Mouse (Mus musculus): ENCODE measurements around the gene Hsd11b1.
"Not testable (repeated sequence)": the region's sequence is repeated elsewhere in the genome, so short reads cannot be mapped to it uniquely, and the experiment has no call there.

The Hsd11b1 gene

DNA sequence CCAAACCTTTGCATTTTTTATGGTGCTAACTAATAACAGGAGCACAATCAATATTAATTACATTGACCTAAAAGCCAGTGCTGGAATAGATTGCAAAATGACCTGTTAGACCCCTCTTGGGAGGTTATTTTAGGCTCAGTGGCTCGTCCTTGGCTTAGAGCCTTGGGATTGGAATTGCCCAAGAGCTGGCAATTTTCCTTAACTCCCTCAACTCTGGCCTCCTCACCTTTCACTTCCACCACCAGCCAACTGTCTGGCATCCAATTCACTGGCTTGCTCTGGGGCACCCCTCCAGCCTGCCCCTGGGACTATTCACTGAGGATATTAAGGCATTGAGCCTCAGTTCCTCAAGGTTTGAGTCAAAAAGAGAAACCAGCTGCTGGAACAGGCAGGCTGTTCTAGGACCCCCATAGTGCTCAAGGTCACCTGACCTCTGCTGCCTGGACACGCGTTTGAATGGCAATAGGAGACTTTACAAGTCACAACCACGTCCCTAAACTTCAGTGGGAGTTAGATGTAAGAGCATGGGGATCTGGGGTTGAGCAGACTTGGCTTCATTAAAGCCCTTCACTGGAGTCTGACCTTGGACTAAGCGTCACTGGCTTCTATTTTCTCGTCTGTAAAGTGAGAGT lies 14.7 kb upstream of the Hsd11b1 start:
- DNase-seq: no peak

DNA sequence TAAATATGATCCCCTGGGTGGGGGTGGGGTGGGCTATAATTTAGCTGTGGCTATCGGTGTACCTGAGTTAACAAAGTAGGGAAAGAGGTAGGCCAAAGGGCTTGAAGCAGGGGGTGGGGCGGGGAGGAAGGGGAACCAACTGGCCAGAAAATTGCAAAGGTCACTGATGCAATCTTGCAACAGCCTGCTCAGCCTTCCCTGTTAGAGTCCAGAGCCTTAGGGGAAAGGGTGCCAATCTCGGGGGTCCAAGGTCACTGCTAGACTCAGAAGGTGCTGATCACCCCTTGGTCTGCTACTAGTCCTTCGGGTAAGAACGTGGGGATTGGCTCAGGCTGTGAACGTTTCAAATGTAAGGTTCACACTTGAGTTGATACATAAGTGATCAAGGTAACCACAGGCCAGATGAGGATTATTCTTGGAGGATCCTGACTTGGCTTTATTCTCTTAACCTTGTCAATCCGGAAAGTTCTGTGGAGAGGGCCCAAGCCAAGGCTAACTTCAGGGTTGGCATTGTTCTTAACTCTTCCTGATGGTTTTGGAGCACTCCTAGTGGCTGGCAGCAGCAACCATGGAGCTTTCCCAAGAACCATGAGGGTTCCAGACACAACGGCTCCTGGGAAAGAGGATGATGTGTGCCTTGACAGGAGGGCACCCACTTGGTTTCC lies 10.7 kb upstream of the Hsd11b1 start:
- peak; percentile 53 for DNase-seq

DNA sequence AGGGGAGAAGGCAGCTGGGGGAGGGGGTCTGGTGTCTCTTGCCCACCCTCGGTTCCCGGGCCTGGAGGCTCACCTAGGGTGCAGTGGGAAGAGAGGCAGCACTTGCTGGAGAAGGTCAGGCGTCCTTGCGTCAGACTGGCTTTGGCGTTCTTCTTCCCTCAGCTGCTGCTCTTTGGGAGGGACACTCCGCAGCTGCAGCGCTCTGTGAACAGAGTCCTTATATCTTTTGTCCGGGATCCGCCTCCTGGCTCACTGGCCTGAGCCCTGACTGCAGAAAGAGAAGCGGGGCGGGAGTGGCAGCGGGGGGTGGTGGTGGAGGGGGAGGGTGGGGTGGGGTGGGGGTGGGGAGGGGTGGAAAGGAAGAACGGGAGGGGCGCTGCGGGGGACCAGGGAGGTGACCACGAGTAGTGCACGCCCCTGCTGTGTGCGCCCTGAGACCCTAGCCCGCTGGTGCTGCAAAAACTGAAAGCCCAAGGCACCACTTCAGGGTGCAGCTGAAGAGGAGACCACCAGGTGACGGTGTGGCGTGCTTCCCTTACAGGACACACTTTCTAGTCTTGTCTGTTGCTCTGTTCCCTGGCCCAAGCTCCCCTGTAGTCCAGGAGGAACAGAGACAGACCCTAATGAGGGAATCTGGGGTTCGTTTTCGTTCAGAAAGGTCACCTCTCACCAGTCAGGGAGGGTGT lies 9.2 kb upstream of the Hsd11b1 start, which contains the start of gene G0s2:
G0s2 (minus strand) TSS at position 302 of the 686 bp plus-strand sequence.
- peak; percentile 73 for DNase-seq

DNA sequence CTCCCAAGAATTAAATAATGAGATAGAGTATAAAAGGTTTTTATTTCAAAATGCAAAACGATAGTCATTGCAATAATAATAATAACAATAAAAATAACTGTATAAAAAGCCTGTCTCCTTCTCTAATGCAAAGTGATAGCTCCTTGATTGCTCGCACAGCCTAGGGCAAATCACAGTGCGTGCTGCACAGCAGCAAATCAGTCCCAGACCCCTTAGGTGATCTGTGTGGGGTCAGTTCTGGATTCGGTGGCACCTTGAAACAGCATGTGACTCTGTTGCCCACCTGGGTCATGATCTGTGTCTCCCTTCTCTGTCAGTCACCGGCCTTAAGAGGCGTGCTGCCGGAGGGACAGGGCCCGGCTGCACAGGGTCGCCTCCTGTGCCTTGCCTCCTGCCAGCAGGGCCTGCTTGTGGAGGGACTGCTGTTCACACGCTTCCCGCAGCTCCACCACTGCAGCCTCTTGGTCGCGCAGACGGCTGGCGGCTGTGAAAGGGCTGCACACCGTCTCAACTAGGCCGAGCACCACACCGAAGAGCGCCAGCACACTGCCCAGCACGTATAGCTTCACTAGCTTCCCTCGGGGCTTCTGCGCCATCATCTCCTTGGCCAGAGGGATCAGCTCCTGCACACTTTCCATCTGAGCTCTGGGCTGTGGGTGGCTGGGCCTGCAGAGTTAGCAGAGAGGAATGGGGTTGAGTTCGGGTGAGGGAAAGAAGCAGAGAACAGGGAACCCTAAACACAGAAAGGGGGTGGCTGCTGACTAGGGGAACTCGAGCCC lies 8.5 kb upstream of the Hsd11b1 start:
- peak; percentile 24 for DNase-seq

DNA sequence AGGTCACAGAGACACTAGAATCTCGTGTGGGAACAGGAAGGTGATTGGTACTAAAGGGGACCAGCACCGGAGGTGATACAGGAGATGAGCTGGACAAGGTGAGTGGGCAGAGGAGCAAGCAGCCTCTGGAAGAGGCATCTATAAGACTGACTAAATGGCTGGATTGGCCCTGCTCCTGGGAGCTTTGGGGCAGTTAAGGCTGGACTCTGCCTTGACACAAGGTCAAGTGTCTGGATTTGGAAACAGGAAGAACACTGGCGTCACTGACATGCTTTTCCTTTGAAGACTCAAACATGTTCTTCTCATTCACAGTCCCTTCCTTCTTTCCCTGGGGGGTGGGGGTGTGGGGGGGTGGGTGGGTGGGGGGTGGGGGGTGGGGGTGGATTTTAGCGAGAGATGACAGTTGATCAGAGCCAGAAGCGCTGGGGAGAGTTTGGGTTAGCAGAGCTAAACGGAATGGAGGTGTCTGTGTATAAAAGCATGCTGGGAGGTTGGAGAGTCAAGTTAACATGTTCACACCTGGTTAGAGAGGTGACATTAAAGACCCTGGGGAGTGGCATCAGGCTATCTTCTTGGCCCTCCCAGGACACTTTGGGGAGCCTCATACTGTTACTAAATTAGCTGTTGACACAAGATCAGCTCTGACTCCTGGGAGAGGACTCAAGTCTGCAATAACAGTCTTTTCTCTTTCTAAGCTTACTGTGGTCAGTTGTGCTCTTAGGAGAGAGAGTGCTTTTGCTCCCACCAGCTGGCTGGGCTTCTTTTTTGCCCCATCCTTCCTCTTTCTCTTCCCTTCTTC lies 7.3 kb upstream of the Hsd11b1 start:
- DNase-seq: no peak

DNA sequence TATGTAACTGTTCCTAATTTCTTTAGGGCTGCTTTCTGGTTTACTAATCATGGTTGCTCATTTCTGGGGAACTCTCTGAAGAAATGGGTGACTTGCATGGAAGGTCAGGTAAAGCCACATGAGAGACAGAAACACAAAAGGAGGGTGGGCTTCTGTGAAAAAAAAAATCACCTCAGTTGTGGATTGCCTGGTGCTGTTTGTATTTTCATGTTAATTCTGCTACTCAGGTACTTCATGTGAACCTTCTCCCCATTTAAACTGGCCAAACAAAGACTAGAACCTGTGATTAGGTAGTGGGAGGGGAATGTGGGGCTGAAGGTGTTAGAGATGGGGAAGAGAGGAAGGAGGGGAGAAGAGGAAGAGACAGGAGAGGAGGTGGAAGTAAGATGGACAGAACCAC lies 1.9 kb upstream of the Hsd11b1 start:
- DNase-seq: no peak

DNA sequence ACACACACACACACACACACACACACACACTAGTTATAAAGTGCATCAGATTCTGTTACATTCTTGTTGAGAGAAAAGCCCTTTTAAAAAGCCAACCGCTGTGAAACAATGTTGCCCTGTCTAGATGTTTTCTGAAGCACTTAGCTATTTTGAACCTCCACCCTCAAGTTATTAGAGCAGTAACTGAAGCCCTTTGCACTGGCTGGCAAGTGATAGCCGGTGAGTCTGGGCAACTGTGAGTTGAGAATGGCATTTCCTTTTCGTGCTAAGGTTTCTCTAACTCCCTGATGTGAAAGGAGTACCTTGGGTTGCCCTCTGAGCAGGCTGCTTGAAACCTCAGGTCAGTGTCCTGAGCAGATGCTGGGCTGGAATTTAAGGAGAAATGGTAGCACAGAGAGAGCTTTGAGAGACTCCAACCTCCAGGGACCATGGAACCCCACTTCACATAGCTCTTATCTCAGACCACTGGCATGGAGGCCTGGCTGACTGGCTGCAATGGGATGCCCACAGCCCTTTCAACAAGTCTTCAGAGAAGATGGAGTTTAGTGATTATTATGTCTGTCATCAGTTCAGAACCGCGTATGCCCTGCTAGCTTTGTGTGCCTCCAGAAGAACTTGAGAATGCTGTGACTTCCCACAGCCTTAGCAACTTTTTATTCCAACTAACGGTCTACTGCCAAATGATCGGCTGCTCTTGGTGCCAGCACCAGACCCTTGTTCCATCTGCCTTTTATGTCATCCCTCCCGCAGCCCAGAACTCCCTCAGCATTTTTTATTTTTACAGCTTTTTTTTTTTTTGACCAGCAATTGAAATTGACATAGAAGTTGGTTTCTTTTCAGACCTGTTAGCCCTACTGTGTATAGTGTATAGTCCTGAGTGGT lies 608 bp downstream of the Hsd11b1 start:
- no peak for DNase-seq

DNA sequence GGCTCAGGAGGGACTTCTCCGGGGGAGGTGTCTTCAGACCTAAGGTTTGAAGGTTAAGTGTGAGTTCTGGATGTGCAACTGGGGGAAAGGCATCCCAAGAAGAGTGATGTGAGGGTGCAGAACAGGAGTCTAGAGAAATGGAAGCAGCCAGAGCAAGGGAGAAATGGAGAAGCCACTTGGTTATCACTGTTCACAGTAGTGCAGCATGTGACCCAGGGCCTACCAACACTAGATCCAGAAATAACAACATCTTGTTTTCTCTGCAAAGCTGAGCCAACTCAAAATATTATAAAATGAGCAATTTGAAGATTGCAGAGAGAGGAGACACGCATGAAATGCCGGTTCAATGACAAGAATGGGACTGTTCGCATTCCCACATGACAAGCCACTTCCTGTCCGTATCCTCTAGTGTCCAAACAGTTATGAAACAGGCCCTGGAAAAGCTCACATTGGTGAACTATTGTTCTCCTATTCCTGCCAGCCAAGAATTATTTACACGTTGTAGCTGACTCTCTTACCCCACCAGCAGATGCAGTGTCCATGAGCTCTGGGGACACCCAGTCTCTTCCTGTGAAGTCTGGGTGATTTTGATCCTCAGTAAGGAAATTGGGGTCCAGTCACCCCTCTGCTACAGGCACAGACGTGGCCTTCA lies 1.9 kb downstream of the Hsd11b1 start:
- DNase-seq: no peak

DNA sequence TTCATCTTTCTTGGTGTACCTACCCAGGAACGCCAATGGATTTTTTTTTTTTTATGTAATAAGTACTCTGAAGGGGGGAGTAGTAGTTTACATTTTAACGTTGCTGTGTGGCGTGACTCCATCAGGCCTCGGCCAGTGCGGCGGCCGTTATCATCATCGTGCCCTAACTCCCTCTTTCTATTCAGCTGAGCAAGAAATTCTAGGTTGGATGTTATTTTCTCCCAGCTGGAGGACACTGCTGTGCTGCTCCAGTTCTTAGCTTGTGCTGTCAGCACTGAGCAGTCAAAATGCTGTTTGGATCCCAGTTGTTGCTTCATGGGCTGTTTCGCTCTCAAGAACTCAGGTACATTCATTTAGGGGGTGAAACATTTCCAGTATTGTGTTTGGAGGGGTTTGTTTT lies 4.3 kb downstream of the Hsd11b1 start:
- DNase-seq: no peak

DNA sequence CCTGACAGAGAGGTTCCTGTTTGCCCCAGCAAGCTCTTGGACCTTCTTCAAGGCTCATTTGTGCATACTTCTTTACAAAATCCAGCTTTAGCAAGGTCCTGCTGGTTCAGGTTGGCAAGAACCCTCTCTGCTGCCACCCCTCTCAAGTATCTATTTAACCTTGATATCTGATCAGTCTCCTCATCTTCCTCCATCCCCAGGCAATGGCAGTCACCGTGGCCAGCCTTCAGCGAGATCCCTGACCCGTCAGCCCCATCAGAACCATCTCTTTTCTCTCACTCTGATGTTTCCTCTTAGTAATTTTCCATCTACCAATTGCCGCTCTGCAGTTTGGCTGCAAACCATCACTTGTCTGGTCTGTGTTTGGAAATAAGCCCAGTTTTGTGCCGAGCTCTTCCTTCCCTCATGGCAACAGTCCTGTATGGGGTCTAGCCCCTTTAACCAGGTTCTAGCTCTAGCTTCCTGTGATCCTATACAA lies 7.2 kb downstream of the Hsd11b1 start:
- no peak for DNase-seq

DNA sequence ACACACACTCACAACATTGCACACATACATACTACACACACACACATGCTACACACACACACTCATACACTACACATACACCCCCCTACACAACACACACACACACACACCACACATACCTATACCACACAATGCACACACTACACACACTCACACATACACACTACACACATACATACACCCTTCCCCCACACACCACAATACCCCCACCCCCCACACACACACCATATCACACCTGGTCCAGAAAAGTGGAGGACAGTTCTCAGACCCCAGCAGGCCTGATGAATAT lies 7.6 kb downstream of the Hsd11b1 start:
- no peak for DNase-seq

DNA sequence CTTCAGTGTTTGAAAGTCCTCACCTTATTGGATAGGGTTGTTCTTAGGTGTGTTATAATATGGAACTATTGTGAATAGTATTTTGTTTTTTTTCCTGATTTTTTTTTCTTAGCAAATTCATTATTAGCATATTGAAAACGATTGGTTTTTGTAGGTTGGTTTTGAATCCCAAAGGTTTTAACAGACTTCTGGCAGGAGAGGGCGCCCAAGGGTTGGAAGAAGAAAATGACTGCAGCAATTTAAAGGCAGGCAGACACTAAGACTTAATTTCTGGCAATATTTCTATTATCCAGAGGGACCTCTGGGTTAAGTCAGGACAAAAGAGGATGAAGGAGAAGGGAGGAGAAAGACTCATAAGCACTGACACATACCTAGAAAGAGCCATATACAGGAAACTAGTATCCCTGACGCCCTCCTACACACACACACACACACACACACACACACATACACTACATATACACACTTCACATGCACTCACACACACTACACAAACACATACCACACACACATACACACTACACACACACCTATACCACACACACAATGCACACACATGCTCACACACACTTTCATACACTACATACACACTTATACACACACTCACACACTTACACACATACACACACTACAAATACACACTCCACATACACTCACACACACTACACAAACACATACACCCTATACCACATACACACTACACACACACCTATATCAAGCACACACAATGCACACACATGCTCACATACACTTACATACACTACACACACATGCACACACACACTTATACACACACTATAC lies 8.2 kb downstream of the Hsd11b1 start:
- DNase-seq: peak; percentile 56

DNA sequence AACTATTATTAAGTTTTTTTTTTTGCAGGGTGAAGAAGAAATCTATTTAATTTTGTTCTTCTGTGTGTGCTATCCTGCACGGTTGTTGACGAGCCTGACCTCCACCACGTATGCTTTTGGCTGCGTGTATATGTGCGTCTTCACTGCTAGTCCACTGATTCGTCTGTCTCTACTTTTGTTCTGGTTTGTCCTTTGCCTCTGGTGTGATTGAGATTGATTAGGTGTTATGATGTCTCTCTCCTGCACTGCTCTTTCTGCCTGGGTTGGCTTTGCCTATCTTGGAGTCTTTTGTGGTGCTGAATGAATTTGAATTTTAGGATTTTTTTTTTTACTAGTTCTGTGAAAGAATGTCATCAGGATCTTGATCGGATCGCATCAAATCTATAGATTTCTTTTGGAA lies 8.8 kb downstream of the Hsd11b1 start:
- no peak for DNase-seq

DNA sequence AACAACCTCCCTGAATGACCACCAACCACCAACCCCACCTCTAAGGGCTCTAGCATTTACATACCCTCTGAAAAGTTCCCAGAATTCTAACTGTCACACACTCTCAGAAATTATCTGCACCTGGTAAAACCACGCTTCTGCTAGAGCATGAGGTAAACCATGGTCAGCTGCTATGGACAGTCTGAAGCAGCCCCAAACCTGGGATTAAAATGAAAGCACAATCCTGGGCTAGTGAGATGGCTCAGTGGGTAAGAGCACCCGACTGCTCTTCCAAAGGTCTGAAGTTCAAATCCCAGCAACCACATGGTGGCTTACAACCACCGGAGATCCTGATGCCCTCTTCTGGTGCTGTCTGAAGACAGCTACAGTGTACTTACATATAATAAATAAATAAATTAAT lies 10.0 kb downstream of the Hsd11b1 start:
- DNase-seq: not testable (repeated sequence)

DNA sequence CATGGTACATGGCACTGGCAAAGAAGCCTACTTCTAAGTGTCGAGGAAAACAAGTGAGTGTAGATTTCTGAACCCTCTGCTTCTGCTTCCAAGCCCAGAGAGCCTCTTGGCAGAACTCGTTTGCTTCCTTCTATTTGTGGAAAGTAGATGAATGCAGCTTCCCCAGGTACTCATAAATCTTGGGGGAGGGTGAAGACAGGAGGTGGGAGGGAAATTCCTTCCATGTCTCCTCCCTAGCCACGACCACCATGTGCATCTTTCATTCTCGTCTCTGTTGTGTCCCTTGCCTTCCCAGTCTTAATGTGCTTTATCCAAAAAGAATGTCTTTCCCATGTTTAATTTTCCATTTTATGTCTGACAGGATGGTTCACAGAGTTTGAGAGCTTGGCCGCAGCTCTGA lies 11.3 kb downstream of the Hsd11b1 start:
- DNase-seq: no peak

DNA sequence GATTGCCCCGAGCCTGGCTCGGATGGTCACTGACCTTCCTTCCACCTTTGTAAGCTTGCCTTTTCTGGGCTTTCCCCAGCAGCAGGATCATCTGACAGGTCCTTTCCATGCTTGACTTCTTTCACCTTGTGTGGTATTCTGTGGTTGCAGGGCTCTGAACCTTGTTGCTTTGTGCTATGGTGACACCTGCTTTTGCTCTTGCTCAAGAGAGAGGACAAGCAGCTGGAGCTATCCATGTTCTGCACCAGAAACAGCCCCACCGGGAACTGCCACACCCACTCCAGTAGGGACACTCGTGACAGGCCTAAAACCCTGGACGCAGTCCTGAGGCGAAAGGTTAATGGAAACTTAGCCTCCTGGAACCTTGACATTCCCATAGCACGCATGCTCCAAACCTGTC lies 12.5 kb downstream of the Hsd11b1 start:
- DNase-seq: no peak

DNA sequence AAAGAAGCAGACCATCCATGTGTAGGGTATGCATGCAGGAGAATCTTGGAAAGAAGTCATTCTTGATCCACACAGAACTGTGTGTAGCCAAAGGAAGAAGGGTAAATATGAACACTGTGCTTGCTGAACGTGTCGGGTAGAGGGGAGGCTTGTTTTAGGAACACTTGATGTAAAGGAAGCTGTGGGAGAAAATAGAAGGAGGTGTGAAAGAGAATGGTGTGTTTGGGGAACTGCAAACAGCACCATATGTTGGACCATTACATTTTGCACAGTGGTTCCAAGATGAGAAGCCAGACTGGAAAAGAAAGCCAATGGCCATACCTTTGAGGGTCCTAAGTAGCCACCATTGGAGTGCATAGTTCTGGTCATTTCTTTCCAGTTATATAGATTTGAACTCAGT lies 13.8 kb downstream of the Hsd11b1 start:
- DNase-seq: no peak

DNA sequence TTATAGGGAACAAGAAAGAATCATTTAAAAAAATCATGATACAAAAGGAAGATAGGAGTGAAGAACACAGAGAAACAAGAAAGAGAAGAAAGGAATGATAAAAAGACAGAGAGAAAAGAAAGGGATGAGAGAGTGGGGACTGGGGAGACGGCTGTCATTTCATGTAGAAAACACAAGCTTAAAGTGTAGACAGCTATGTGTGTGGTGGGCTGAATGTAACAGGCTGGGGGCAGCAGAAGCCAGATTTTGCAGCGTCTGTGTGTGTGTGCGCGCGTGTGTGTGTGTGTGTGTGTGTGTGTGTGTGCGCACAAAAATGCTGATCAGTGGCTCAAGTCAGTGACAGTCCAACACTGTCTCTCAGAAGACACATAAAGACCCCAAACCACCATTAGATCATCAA lies 19.6 kb downstream of the Hsd11b1 start:
- no peak for DNase-seq

DNA sequence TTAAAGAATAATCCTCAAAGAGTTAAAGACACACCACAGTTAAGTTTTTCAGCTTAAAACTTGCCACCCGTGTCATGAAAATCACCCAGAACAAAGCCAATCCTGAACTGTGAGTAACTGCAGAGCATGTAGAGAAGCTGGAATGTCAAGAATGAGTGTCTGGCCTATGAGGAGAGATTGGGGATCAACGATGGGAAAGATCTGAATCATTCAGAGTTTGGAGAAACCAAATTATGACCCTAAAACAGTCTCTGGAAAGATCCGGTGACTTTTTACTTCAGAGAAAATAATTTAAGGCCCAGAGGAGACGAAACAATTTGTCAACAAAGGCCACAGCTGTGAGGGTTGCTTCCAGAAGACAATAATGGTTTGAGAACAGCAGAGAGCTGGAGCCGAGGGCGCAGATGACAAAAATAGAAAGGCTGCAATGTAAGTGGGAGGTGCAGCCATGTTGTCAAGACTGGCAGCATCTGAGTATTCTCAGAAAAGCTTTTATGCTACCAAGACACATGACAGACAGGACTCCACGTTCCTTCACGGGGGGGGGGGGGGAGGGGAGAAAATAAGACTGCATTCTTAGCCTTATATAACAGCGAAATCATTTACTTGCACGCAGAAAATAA lies 20.2 kb downstream of the Hsd11b1 start:
- DNase-seq: no peak

DNA sequence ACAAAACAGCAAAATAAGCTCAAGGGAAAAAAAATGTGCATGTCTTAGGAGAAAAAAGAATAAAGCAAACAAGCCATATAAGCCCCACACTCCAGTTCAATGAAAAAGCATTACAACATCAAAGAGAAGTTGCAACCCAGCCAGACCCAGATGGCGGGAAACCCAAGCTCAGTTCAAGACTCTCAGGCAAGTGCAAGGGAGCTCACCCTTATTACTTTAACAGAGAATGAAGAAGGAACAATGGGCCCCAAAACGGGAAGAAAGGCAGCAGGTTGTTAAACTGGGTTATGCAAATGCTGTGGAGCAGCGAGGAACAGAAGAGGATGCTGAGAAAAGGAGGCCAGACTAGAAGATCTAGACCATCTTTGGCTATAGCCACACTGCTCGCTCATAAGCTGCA lies 21.0 kb downstream of the Hsd11b1 start:
- DNase-seq: no peak
